Mouse (Mus musculus) myocyte (in vitro differentiated cells): Measurements from ENCODE around the gene Eef2k. TPM values are rescaled to one million over a fixed set of nuclear protein-coding genes. Genes with fewer than 3 reads are reported as not detected.

Experiments
- H3K27me3 ChIP-seq: one replicate; pipeline ENCODE4 v1.6.1; 2011; ENCODE audit not compliant: control insufficient read depth, insufficient read depth, insufficient read length
- H3K36me3 ChIP-seq: one replicate; pipeline ENCODE4 v1.6.1; 2011; ENCODE audit not compliant: control insufficient read depth, insufficient read depth
- H3K4me2 ChIP-seq: one replicate; pipeline ENCODE4 v1.6.1; 2011; ENCODE audit warnings: low read depth, control low read depth
- H3K4me3 ChIP-seq: one replicate; pipeline ENCODE4 v1.5.1; 2011; ENCODE audit warnings: mild to moderate bottlenecking, control low read depth, moderate library complexity
- H3K79me2 ChIP-seq: one replicate; pipeline ENCODE4 v1.6.1; 2011; ENCODE audit not compliant: control insufficient read depth, insufficient read depth
- H3ac ChIP-seq: one replicate; pipeline ENCODE4 v1.6.1; 2011; ENCODE audit not compliant: control insufficient read depth, insufficient read length
- CEBPB ChIP-seq: IDR thresholded peaks from 2 replicates; pipeline ENCODE4 v1.6.1; 2011; ENCODE audit warnings: mild to moderate bottlenecking, moderate library complexity; ENCODE audit not compliant: poor library complexity, insufficient read depth, severe bottlenecking
- E2F4 ChIP-seq: IDR thresholded peaks from one replicate; pipeline ENCODE4 v1.6.1; 2011; ENCODE audit warnings: mild to moderate bottlenecking, control low read depth, moderate library complexity; ENCODE audit not compliant: insufficient read depth
- MAX ChIP-seq: IDR thresholded peaks from one replicate; pipeline ENCODE4 v1.6.1; 2011; ENCODE audit warnings: low read depth, mild to moderate bottlenecking, control low read depth
- MYOD1 ChIP-seq, 3 experiments: IDR thresholded peaks; one replicate each; pipeline ENCODE4 v1.6.1; 2011; ENCODE audit warnings: control low read depth in 2 of 3, low read depth in 2 of 3, mild to moderate bottlenecking in 2 of 3, moderate library complexity in 1 of 3; ENCODE audit not compliant: insufficient read length in 2 of 3, control insufficient read depth in 1 of 3
- MYOG ChIP-seq, 3 experiments: IDR thresholded peaks; one replicate each; pipeline ENCODE4 v1.6.1; 2011; ENCODE audit warnings: control low read depth in 2 of 3, low read depth in 2 of 3, mild to moderate bottlenecking in 2 of 3; ENCODE audit not compliant: insufficient read length in 2 of 3, control insufficient read depth in 1 of 3, insufficient read depth in 1 of 3
- POLR2A ChIP-seq: IDR thresholded peaks from one replicate; pipeline ENCODE4 v1.6.1; 2011; ENCODE audit warnings: low read depth, mild to moderate bottlenecking, control low read depth, moderate library complexity; ENCODE audit not compliant: insufficient read length
- POLR2AphosphoS2 ChIP-seq: IDR thresholded peaks from one replicate; pipeline ENCODE4 v1.6.1; 2011; ENCODE audit warnings: low read depth, control low read depth; ENCODE audit not compliant: insufficient read length
- REST ChIP-seq: IDR thresholded peaks from one replicate; pipeline ENCODE4 v1.6.1; 2011; ENCODE audit warnings: mild to moderate bottlenecking, control low read depth, moderate library complexity; ENCODE audit not compliant: insufficient read depth, insufficient read length
- SRF ChIP-seq: IDR thresholded peaks from one replicate; pipeline ENCODE4 v1.6.1; 2011; ENCODE audit warnings: low read depth; ENCODE audit not compliant: control insufficient read depth, insufficient read length
- TCF12 ChIP-seq: IDR thresholded peaks from one replicate; pipeline ENCODE4 v1.6.1; 2011; ENCODE audit warnings: mild to moderate bottlenecking, control low read depth; ENCODE audit not compliant: poor library complexity, insufficient read depth, severe bottlenecking
- TCF3 ChIP-seq: IDR thresholded peaks from one replicate; pipeline ENCODE4 v1.6.1; 2011; ENCODE audit warnings: low read depth, control low read depth; ENCODE audit not compliant: insufficient read length
- USF1 ChIP-seq: IDR thresholded peaks from one replicate; pipeline ENCODE4 v1.6.1; 2011; ENCODE audit warnings: low read depth, mild to moderate bottlenecking, control low read depth, moderate library complexity
- polyA plus RNA-seq: library from polyadenylated mRNA; unstranded; fragments of >200 nt; fragmentation: generic; extraction: Trizol; gene quantifications from one replicate; pipeline ENCODE4 v1.2.1, GENCODE M21; 2012; ENCODE audit warnings: missing spikeins

Eef2k gene
- polyA plus RNA-seq, 1 experiment = 32.3 TPM

DNA sequence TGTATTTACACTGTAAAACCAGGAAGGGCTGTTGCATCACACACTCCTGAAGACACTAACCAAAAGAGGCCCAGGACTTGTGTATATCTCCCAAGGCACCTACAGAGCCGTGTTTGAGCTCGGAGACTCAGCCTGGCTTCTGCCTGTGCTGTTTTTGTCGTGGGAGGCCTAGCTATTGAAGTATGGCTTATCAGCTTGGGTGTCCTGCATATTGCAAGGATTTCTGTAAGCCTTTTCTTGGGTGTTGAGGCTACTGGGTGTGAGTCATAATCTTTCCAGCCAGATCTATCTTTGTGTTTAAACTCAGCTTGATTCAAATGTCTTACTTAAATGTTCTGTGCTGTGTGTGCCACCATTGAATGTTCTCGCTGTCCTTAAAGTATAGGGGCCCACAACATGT, 93.9 kb downstream of the Eef2k start:
- TF ChIP-seq REST = no peak
- no peak for TF ChIP-seq MAX
- no peak for TF ChIP-seq MYOG (IDR thresholded peaks at IDR 0.05; ENCODE audit: control insufficient read depth in 1 of 3, insufficient read depth in 1 of 3, insufficient read length in 2 of 3, low read depth in 2 of 3)
- no peak for TF ChIP-seq POLR2AphosphoS2
- TF ChIP-seq USF1 = no peak
- no peak for TF ChIP-seq POLR2A
- no peak for TF ChIP-seq TCF12
- no peak for TF ChIP-seq SRF
- no peak for TF ChIP-seq CEBPB
- TF ChIP-seq MYOD1 (IDR thresholded peaks at IDR 0.05; ENCODE audit: control insufficient read depth in 1 of 3, insufficient read length in 2 of 3, low read depth in 2 of 3) = no peak

DNA sequence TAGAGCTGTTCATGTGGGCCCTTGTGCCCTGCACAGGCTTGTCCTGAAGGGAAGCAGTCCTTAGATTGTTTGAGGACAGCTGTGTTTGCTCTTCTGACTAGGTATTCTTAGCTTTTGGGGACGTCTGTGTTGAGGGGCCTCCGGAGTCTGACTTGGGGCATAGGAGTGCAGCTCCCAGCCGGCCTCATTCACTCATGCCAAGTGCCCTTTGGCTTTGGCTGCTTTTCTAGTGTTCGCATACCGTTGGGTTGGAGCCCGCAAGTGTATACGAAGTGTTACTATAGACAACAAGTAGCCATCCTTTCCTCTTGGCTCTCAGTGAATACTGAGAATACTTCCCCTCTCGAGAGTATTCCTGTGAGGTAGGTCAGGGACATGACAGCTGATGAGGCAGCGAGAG, 95.6 kb downstream of the Eef2k start:
- H3K79me2 ChIP-seq = no peaks in the 10 kb centered on the region
- no peaks in the 10 kb centered on the region for H3K27me3 ChIP-seq
- no peak for TF ChIP-seq REST
- TF ChIP-seq POLR2A = no peak
- no peak for TF ChIP-seq USF1
- no peak for TF ChIP-seq E2F4
- no peak for TF ChIP-seq TCF12
- TF ChIP-seq POLR2AphosphoS2 = no peak
- no peak for TF ChIP-seq TCF3
- no peak for TF ChIP-seq CEBPB
- TF ChIP-seq MYOD1 (IDR thresholded peaks at IDR 0.05; ENCODE audit: control insufficient read depth in 1 of 3, insufficient read length in 2 of 3, low read depth in 2 of 3) = no peak
- H3K4me2 ChIP-seq = no peak overlapping the region
- H3K4me3 ChIP-seq = no peak overlapping the region
- no peaks in the 10 kb centered on the region for H3K36me3 ChIP-seq
- H3ac ChIP-seq = no peak overlapping the region

More for the DNA sequence above, 93.9 kb downstream of the Eef2k start:
- Histone ChIP-seq H3K4me3 (no peak overlapping the region), H3K27me3 (no peaks in the 10 kb centered on the region), H3K36me3 (no peaks in the 10 kb centered on the region), H3K79me2 (no peaks in the 10 kb centered on the region), H3ac (no peak overlapping the region), H3K4me2 (no peak overlapping the region)

- Histone ChIP-seq H3K4me2 (no peak overlapping the region), H3ac (no peak overlapping the region), H3K36me3 (peaks cover 2% of the 10 kb centered on the region), H3K79me2 (no peaks in the 10 kb centered on the region), H3K4me3 (no peak overlapping the region), H3K27me3 (no peaks in the 10 kb centered on the region)
- TF ChIP-seq CEBPB (no peak), USF1 (no peak), E2F4 (no peak), REST (no peak), TCF12 (no peak), SRF (no peak), MYOG (IDR thresholded peaks at IDR 0.05; ENCODE audit: control insufficient read depth in 1 of 3, insufficient read depth in 1 of 3, insufficient read length in 2 of 3, low read depth in 2 of 3) (no peak), POLR2AphosphoS2 (no peak), POLR2A (no peak), MAX (no peak), MYOD1 (IDR thresholded peaks at IDR 0.05; ENCODE audit: control insufficient read depth in 1 of 3, insufficient read length in 2 of 3, low read depth in 2 of 3) (no peak), TCF3 (no peak)
Measured at GRCm38 (mm10) chr7:120940343-120940742, 97.7 kb downstream of the Eef2k start.

DNA sequence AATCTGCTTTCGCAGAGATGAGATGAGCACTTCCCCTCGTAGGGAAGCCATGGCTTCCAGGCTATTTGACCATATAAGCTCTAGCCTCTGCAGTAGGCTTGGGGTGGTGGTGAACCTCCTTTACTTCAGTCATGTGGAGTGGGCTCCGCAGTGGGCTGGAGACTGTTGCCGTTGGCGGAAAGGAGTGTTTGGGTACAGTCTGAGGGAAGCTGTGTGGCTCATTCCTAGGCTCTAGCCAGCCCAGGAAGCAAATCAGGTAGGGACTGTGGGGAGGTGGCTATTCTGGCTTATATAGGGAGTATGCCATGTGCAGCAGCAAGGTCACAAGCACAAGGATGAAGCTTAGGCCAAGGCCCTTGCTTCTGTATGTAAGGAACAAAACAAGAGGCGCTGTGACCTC, 98.6 kb downstream of the Eef2k start:
- Histone ChIP-seq H3K4me3 (no peak overlapping the region), H3ac (no peak overlapping the region), H3K27me3 (no peaks in the 10 kb centered on the region), H3K36me3 (peaks cover 10% of the 10 kb centered on the region), H3K4me2 (no peak overlapping the region), H3K79me2 (no peaks in the 10 kb centered on the region)
- TF ChIP-seq POLR2AphosphoS2 (no peak), CEBPB (no peak), E2F4 (no peak), REST (no peak), SRF (no peak), MAX (no peak), TCF3 (no peak), MYOG (IDR thresholded peaks at IDR 0.05; ENCODE audit: control insufficient read depth in 1 of 3, insufficient read depth in 1 of 3, insufficient read length in 2 of 3, low read depth in 2 of 3) (no peak), POLR2A (no peak), TCF12 (no peak), MYOD1 (IDR thresholded peaks at IDR 0.05; ENCODE audit: control insufficient read depth in 1 of 3, insufficient read length in 2 of 3, low read depth in 2 of 3) (no peak), USF1 (no peak)

GRCm38 (mm10) chr7:120942506-120942905, 99.9 kb downstream of the Eef2k start:
- no peaks in the 10 kb centered on the region for H3K27me3 ChIP-seq
- H3K36me3 ChIP-seq = peaks cover 10% of the 10 kb centered on the region

More at GRCm38 (mm10) chr7:120942506-120942905, 99.9 kb downstream of the Eef2k start:
- H3K79me2 ChIP-seq = no peaks in the 10 kb centered on the region
- TF ChIP-seq CEBPB = no peak
- TF ChIP-seq E2F4 = no peak
- TF ChIP-seq POLR2A = no peak
- no peak for TF ChIP-seq REST
- TF ChIP-seq USF1 = no peak
- no peak for TF ChIP-seq MYOD1 (IDR thresholded peaks at IDR 0.05; ENCODE audit: control insufficient read depth in 1 of 3, insufficient read length in 2 of 3, low read depth in 2 of 3)
- TF ChIP-seq MYOG (IDR thresholded peaks at IDR 0.05; ENCODE audit: control insufficient read depth in 1 of 3, insufficient read depth in 1 of 3, insufficient read length in 2 of 3, low read depth in 2 of 3) = no peak
- no peak for TF ChIP-seq MAX
- H3ac ChIP-seq = no peak overlapping the region
- H3K4me2 ChIP-seq = no peak overlapping the region
- H3K4me3 ChIP-seq = no peak overlapping the region
